Comparison of ENCODE assay signal across 24 mouse cellular contexts in genomic region chr13:30557751-30558150, GRCm38 (mm10).
"Had no signal": no experiment of that assay in that cellular context is flagged by ENCODE, and none has a peak within 500 bp of the region (broad histone marks: within the 10 kb centered on the region; RNA-seq: fewer than 3 reads in every experiment).

No protein-coding gene starts in this region.

- H3K9me3 ChIP-seq: embryonic facial prominence, embryonic 10.5 days; embryonic facial prominence, embryonic 12.5 days; embryonic facial prominence, embryonic 13.5 days; embryonic facial prominence, embryonic 15.5 days; forebrain, embryonic 10.5 days; forebrain, embryonic 12.5 days; forebrain, embryonic 13.5 days; forebrain, embryonic 15.5 days; heart, embryonic 10.5 days had no signal

- H3K27ac ChIP-seq: embryonic facial prominence, embryonic 10.5 days; embryonic facial prominence, embryonic 12.5 days; embryonic facial prominence, embryonic 13.5 days; embryonic facial prominence, embryonic 15.5 days; forebrain, embryonic 10.5 days; forebrain, embryonic 12.5 days; forebrain, embryonic 13.5 days; forebrain, embryonic 15.5 days; gastrocnemius, adult 2 months; heart, adult 2 months; heart, embryonic 10.5 days had no signal

- H3K36me3 ChIP-seq: embryonic facial prominence, embryonic 10.5 days; embryonic facial prominence, embryonic 12.5 days; embryonic facial prominence, embryonic 13.5 days; embryonic facial prominence, embryonic 15.5 days; forebrain, embryonic 10.5 days; forebrain, embryonic 12.5 days; forebrain, embryonic 15.5 days; heart, embryonic 10.5 days had no signal

- DNase-seq: cerebellum, adult 9-11 months; cerebellum, postnatal 10 days; cerebellum, postnatal 14 days; cerebellum, postnatal 25 days; cerebellum, postnatal 36 days; embryo, embryonic 11 days; forebrain, postnatal 0 days; gastrocnemius, adult 2 months; gastrocnemius, postnatal 10 days; gastrocnemius, postnatal 14 days; gastrocnemius, postnatal 25 days; gastrocnemius, postnatal 36 days; heart, adult 18-20 months; heart, adult 2 months had no signal

- H3K27me3 ChIP-seq: embryonic facial prominence, embryonic 12.5 days; embryonic facial prominence, embryonic 13.5 days; embryonic facial prominence, embryonic 15.5 days; forebrain, embryonic 12.5 days; forebrain, embryonic 13.5 days; forebrain, embryonic 15.5 days had no signal

- H3K4me2 ChIP-seq: embryonic facial prominence, embryonic 12.5 days; embryonic facial prominence, embryonic 13.5 days; embryonic facial prominence, embryonic 15.5 days; forebrain, embryonic 12.5 days; forebrain, embryonic 13.5 days; forebrain, embryonic 15.5 days had no signal

- H3K4me1 ChIP-seq: embryonic facial prominence, embryonic 10.5 days; embryonic facial prominence, embryonic 12.5 days; embryonic facial prominence, embryonic 13.5 days; embryonic facial prominence, embryonic 15.5 days; forebrain, embryonic 10.5 days; forebrain, embryonic 12.5 days; forebrain, embryonic 13.5 days; forebrain, embryonic 15.5 days; heart, embryonic 10.5 days had no signal

- H3K4me3 ChIP-seq: embryonic facial prominence, embryonic 10.5 days; embryonic facial prominence, embryonic 12.5 days; embryonic facial prominence, embryonic 13.5 days; embryonic facial prominence, embryonic 15.5 days; erythroblast, embryonic 14.5 days; forebrain, embryonic 10.5 days; forebrain, embryonic 12.5 days; forebrain, embryonic 13.5 days; forebrain, embryonic 15.5 days; gastrocnemius, adult 2 months; heart, adult 2 months; heart, embryonic 10.5 days had no signal

- H3K9ac ChIP-seq: embryonic facial prominence, embryonic 12.5 days; embryonic facial prominence, embryonic 13.5 days; embryonic facial prominence, embryonic 15.5 days; forebrain, embryonic 12.5 days; forebrain, embryonic 13.5 days; forebrain, embryonic 15.5 days; forebrain, postnatal 0 days had no signal
